Mouse (Mus musculus): ENCODE measurements around the gene Erc2.

Gene Erc2

GRCm38 (mm10) chr14:27667016-27667852 lies 45.0 kb downstream of the Erc2 start:
- in situ Hi-C loops (cut with MseI, MboI) = no loop called here

- in situ Hi-C loops (cut with MseI, MboI) = no loop called here
Measured at GRCm38 (mm10) chr14:27668151-27668550, 45.9 kb downstream of the Erc2 start.

- in situ Hi-C loops (cut with MseI, MboI) = no loop called here
Measured at GRCm38 (mm10) chr14:27669939-27670338, 47.7 kb downstream of the Erc2 start.

GRCm38 (mm10) chr14:27672761-27673160 lies 50.5 kb downstream of the Erc2 start:
- in situ Hi-C loops (cut with MseI, MboI) = no loop called here

- in situ Hi-C loops (cut with MseI, MboI) = no loop called here
Measured at GRCm38 (mm10) chr14:27674096-27674495, 51.9 kb downstream of the Erc2 start.

- in situ Hi-C loops (cut with MseI, MboI) = no loop called here
Measured at GRCm38 (mm10) chr14:27674561-27674960, 52.3 kb downstream of the Erc2 start.

- in situ Hi-C loops (cut with MseI, MboI) = no loop called here
Measured at GRCm38 (mm10) chr14:27675071-27675470, 52.8 kb downstream of the Erc2 start.

- in situ Hi-C loops (cut with MseI, MboI) = no loop called here
Measured at GRCm38 (mm10) chr14:27682368-27683052, 60.3 kb downstream of the Erc2 start.

- in situ Hi-C loops (cut with MseI, MboI) = no loop called here
Measured at GRCm38 (mm10) chr14:27695781-27696180, 73.6 kb downstream of the Erc2 start.

- in situ Hi-C loops (cut with MseI, MboI) = no loop called here
Measured at GRCm38 (mm10) chr14:27717364-27717763, 95.1 kb downstream of the Erc2 start.

GRCm38 (mm10) chr14:27719601-27720000 lies 97.4 kb downstream of the Erc2 start:
- in situ Hi-C loops (cut with MseI, MboI) = no loop called here

- in situ Hi-C loops (cut with MseI, MboI) = no loop called here
Measured at GRCm38 (mm10) chr14:27720944-27721343, 98.7 kb downstream of the Erc2 start.

GRCm38 (mm10) chr14:27721759-27722158 lies 99.5 kb downstream of the Erc2 start:
- in situ Hi-C loops (cut with MseI, MboI) = no loop called here

GRCm38 (mm10) chr14:27727541-27727940 lies 105.3 kb downstream of the Erc2 start:
- in situ Hi-C loops (cut with MseI, MboI) = no loop called here

GRCm38 (mm10) chr14:27731086-27731485 lies 108.9 kb downstream of the Erc2 start:
- in situ Hi-C loops (cut with MseI, MboI) = no loop called here

GRCm38 (mm10) chr14:27739436-27739835 lies 117.2 kb downstream of the Erc2 start:
- in situ Hi-C loops (cut with MseI, MboI) = no loop called here

GRCm38 (mm10) chr14:27741248-27741916 lies 119.2 kb downstream of the Erc2 start:
- in situ Hi-C loops (cut with MseI, MboI) = loop anchor here (5.0 to 10.0 kb wide), 2 partner anchors 147 to 149 kb away; no protein-coding TSS in a partner anchor

GRCm38 (mm10) chr14:27754340-27754739 lies 132.1 kb downstream of the Erc2 start:
- in situ Hi-C loops (cut with MseI, MboI) = no loop called here

GRCm38 (mm10) chr14:27756901-27757300 lies 134.7 kb downstream of the Erc2 start:
- in situ Hi-C loops (cut with MseI, MboI) = no loop called here

GRCm38 (mm10) chr14:27758230-27758629 lies 136.0 kb downstream of the Erc2 start:
- in situ Hi-C loops (cut with MseI, MboI) = no loop called here

- in situ Hi-C loops (cut with MseI, MboI) = no loop called here
Measured at GRCm38 (mm10) chr14:27759069-27759628, 136.9 kb downstream of the Erc2 start.

GRCm38 (mm10) chr14:27759982-27760381 lies 137.8 kb downstream of the Erc2 start:
- in situ Hi-C loops (cut with MseI, MboI) = no loop called here

Data from mouse trophoblast stem cell (cell line).